ENCODE assay signal across 18 mouse cellular contexts in genomic region chr8:58669075-58669474, GRCm38 (mm10).
DNase-seq lines count a peak whose midpoint lies in the region; ATAC-seq and TF ChIP-seq lines count a peak whose summit lies in the region.
"Had no signal": no experiment of that assay in that cellular context is flagged by ENCODE, and none has a peak within 500 bp of the region (broad histone marks: within the 10 kb centered on the region; RNA-seq: fewer than 3 reads in every experiment).

No protein-coding gene starts in this region.

- no peak for TF ChIP-seq CTCF in cerebellum, adult 2 months (IDR thresholded peaks at IDR 0.05; ENCODE audit: borderline replicate concordance, insufficient read depth, low read depth, low read length)

- H3K4me1 ChIP-seq in forebrain, embryonic 16.5 days (replicated peaks; ENCODE audit: control insufficient read depth, insufficient read depth, low read length) = no peaks in the 10 kb centered on the region
- no peaks in the 10 kb centered on the region for H3K4me1 ChIP-seq in forebrain, embryonic 10.5 days
- H3K4me1 ChIP-seq in cerebellum, adult 2 months (ENCODE audit: control insufficient read depth, insufficient read depth, low read length) = no peaks in the 10 kb centered on the region
- H3K4me1 ChIP-seq: embryonic facial prominence, embryonic 13.5 days; limb, embryonic 10.5 days had no signal

- H3K9me3 ChIP-seq in forebrain, embryonic 16.5 days (ENCODE audit: control insufficient read depth, low read length) = no peaks in the 10 kb centered on the region
- no peaks in the 10 kb centered on the region for H3K9me3 ChIP-seq in forebrain, embryonic 10.5 days
- H3K9me3 ChIP-seq: embryonic facial prominence, embryonic 13.5 days; G1E; limb, embryonic 10.5 days had no signal

- TF ChIP-seq POLR2A in cerebellum, adult 2 months (IDR thresholded peaks at IDR 0.05; ENCODE audit: borderline replicate concordance, insufficient read depth, low read length) = no peak

- DNase-seq in forebrain, embryonic 10.5 days (ENCODE audit: extremely low spot score, low spot score) = no peak
- peak; percentile 74 for DNase-seq in brain, adult 2 months (ENCODE audit: low read depth, low spot score)
- peak; percentile 20 to 69 for DNase-seq in cerebellum, adult 2 months
- peak; percentile 8 to 44 for DNase-seq in cerebellum, postnatal 36 days
- DNase-seq in frontal cortex, postnatal 10 days (ENCODE audit: low spot score in 2 of 2) = no peak
- DNase-seq in right cerebral cortex, adult 18-20 months = no peak
- DNase-seq: adrenal gland, postnatal 25 days; gastrocnemius, postnatal 25 days; kidney, adult 8-10 months; kidney, postnatal 25 days; liver, postnatal 0 days; right cerebral cortex, postnatal 14 days; spleen, adult 18-20 months; thymus, postnatal 25 days had no signal

- ATAC-seq in forebrain, embryonic 16.5 days = 0 out of 2 replicates have a peak, but pooled peaks have one; percentile 55
- ATAC-seq: liver, postnatal 0 days had no signal

- H3K9ac ChIP-seq in forebrain, embryonic 16.5 days (replicated peaks; ENCODE audit: low read depth, low read length) = no peak overlapping the region
- H3K9ac ChIP-seq: embryonic facial prominence, embryonic 13.5 days; liver, postnatal 0 days had no signal

- H3K27me3 ChIP-seq in forebrain, embryonic 16.5 days (replicated peaks; ENCODE audit: control insufficient read depth, insufficient read depth, low read length) = no peaks in the 10 kb centered on the region
- no peaks in the 10 kb centered on the region for H3K27me3 ChIP-seq in forebrain, embryonic 10.5 days (ENCODE audit: poor library complexity, severe bottlenecking)
- H3K27me3 ChIP-seq in cerebellum, adult 2 months (ENCODE audit: control insufficient read depth, insufficient read depth, low read length) = no peaks in the 10 kb centered on the region
- H3K27me3 ChIP-seq: embryonic facial prominence, embryonic 13.5 days had no signal

- no peak overlapping the region for H3K4me3 ChIP-seq in forebrain, embryonic 16.5 days (replicated peaks; ENCODE audit: low read length)
- H3K4me3 ChIP-seq in forebrain, embryonic 10.5 days = no peak overlapping the region
- no peak overlapping the region for H3K4me3 ChIP-seq in cerebellum, adult 2 months (replicated peaks; ENCODE audit: insufficient read depth, low read depth, low read length)
- H3K4me3 ChIP-seq: embryonic facial prominence, embryonic 13.5 days; limb, embryonic 10.5 days had no signal

- no peaks in the 10 kb centered on the region for H3K36me3 ChIP-seq in forebrain, embryonic 16.5 days (ENCODE audit: control insufficient read depth, insufficient read depth)
- no peaks in the 10 kb centered on the region for H3K36me3 ChIP-seq in forebrain, embryonic 10.5 days (replicated peaks)
- H3K36me3 ChIP-seq: embryonic facial prominence, embryonic 13.5 days; G1E; limb, embryonic 10.5 days had no signal

- no peak overlapping the region for H3K27ac ChIP-seq in forebrain, embryonic 16.5 days (ENCODE audit: low read length)
- H3K27ac ChIP-seq in forebrain, embryonic 10.5 days = no peak overlapping the region
- H3K27ac ChIP-seq in cerebellum, adult 2 months (ENCODE audit: insufficient read depth, low read length) = no peak overlapping the region
- H3K27ac ChIP-seq: embryonic facial prominence, embryonic 13.5 days; limb, embryonic 10.5 days had no signal

- WGBS in forebrain, embryonic 16.5 days = 50% methylated on average over 2 of the region's 2 CpGs
- 93% methylated on average over 2 of the region's 2 CpGs for WGBS in forebrain, embryonic 10.5 days
- WGBS in cerebellum, adult 2 months = 9% methylated on average over 2 of the region's 2 CpGs

- no peak overlapping the region for H3K4me2 ChIP-seq in forebrain, embryonic 16.5 days (ENCODE audit: low read length)
- H3K4me2 ChIP-seq: embryonic facial prominence, embryonic 13.5 days had no signal

Comparison
In these comparisons a context has a peak if more than half of its experiments do, and no peak if none do; other contexts are left out.
1. DNase-seq: peak in brain, adult 2 months (single experiment), cerebellum, adult 2 months (2 of 2) and cerebellum, postnatal 36 days (2 of 2); none in forebrain, embryonic 10.5 days (single experiment), frontal cortex, postnatal 10 days (0 of 2) and right cerebral cortex, adult 18-20 months (single experiment).